Mouse (Mus musculus): ENCODE data around the gene Ang5. TPM values are rescaled to one million over a fixed set of nuclear protein-coding genes. Genes with fewer than 3 reads are reported as not detected.

The Ang5 gene
- polyA plus RNA-seq, 1 experiment, result not detected

Other genes starting within 250 kb of the Ang5 start
- gene Gm16506, start 229.6 kb upstream of the Ang5 start, polyA plus RNA-seq (2012; rRNA removed), result not detected in 2 replicates
- gene Gm6526, start 209.2 kb upstream of the Ang5 start, polyA plus RNA-seq (2012; rRNA removed), result not detected in 2 replicates
- gene Gm8180, start 172.3 kb upstream of the Ang5 start, polyA plus RNA-seq (2012; rRNA removed), result not detected in 2 replicates
- not detected in 2 replicates for gene Ear1, start 81.6 kb upstream of the Ang5 start, polyA plus RNA-seq (2012; rRNA removed)
- gene Ear10, start 33.5 kb upstream of the Ang5 start, polyA plus RNA-seq (2012; rRNA removed), result not detected in 2 replicates
- gene Gm8113, start 31.7 kb upstream of the Ang5 start, polyA plus RNA-seq (2012; rRNA removed), result 0.08 and 0.15 TPM in 2 replicates
- gene Ang6, start 45.2 kb downstream of the Ang5 start, polyA plus RNA-seq (2012; rRNA removed), result not detected in 2 replicates
- gene Ear2, start 145.6 kb downstream of the Ang5 start, polyA plus RNA-seq (2012; rRNA removed), result 1.4 and 1.8 TPM in 2 replicates
- not detected in 2 replicates for gene Gm3327, start 166.8 kb downstream of the Ang5 start, polyA plus RNA-seq (2012; rRNA removed)
- not detected in 2 replicates for gene Gm8212, start 240.6 kb downstream of the Ang5 start, polyA plus RNA-seq (2012; rRNA removed)